Mouse (Mus musculus) brain, adult 2 months (tissue): ENCODE results near the gene Mxra8.

Source experiments
- DNase-seq: peaks from one replicate; pipeline ENCODE4 v3.0.0; 2011; ENCODE audit warnings: low read depth, low spot score

Mxra8 gene

GRCm38 (mm10) chr4:155837404-155838010, 2.0 kb upstream of the Mxra8 start:
- no peak for DNase-seq

- DNase-seq, result no peak
Measured at GRCm38 (mm10) chr4:155838187-155839153, 1.0 kb upstream of the Mxra8 start.

- no peak for DNase-seq
Measured at GRCm38 (mm10) chr4:155840076-155841002, 859 bp downstream of the Mxra8 start.

GRCm38 (mm10) chr4:155841003-155841454, 1.5 kb downstream of the Mxra8 start:
- DNase-seq, result peak; percentile 60

- peak; percentile 45 for DNase-seq
Measured at GRCm38 (mm10) chr4:155841651-155842270, 2.3 kb downstream of the Mxra8 start.

GRCm38 (mm10) chr4:155843231-155843630, 3.8 kb downstream of the Mxra8 start:
- no peak for DNase-seq

- peak; percentile 94 for DNase-seq
Measured at GRCm38 (mm10) chr4:155846871-155847578, 7.5 kb downstream of the Mxra8 start, which contains the start of gene Dvl1. Gene Dvl1 (plus strand): TSS chr4:155847402.

- DNase-seq, result peak; percentile 56
Measured at GRCm38 (mm10) chr4:155847591-155848352, 8.3 kb downstream of the Mxra8 start.

GRCm38 (mm10) chr4:155848434-155849095, 9.1 kb downstream of the Mxra8 start:
- DNase-seq, result no peak

- DNase-seq, result no peak
Measured at GRCm38 (mm10) chr4:155849391-155849790, 9.9 kb downstream of the Mxra8 start.

GRCm38 (mm10) chr4:155849792-155850451, 10.4 kb downstream of the Mxra8 start:
- DNase-seq, result no peak

GRCm38 (mm10) chr4:155851368-155851767, 11.9 kb downstream of the Mxra8 start:
- DNase-seq, result no peak

- DNase-seq, result peak; percentile 52
Measured at GRCm38 (mm10) chr4:155851951-155852411, 12.5 kb downstream of the Mxra8 start.

- no peak for DNase-seq
Measured at GRCm38 (mm10) chr4:155853421-155853820, 13.9 kb downstream of the Mxra8 start.

GRCm38 (mm10) chr4:155854991-155855390, 15.5 kb downstream of the Mxra8 start:
- DNase-seq, result no peak

GRCm38 (mm10) chr4:155856071-155856470, 16.6 kb downstream of the Mxra8 start:
- DNase-seq, result no peak

- DNase-seq, result no peak
Measured at GRCm38 (mm10) chr4:155856881-155857280, 17.4 kb downstream of the Mxra8 start.

- DNase-seq, result no peak
Measured at GRCm38 (mm10) chr4:155859318-155859717, 19.8 kb downstream of the Mxra8 start.
